Mouse (Mus musculus) megakaryocyte, adult 5-6 weeks (primary cell): ENCODE measurements around the gene Gm10697. TPM values are rescaled to one million over a fixed set of nuclear protein-coding genes. Genes with fewer than 3 reads are reported as not detected.
"Not testable (repeated sequence)": the region's sequence is repeated elsewhere in the genome, so short reads cannot be mapped to it uniquely, and the experiment has no call there.

Experiments
- ATAC-seq: 2 replicates; pipeline ENCODE4 v1.8.0; 2016; ENCODE audit warnings: mild to moderate bottlenecking, inconsistent platforms; ENCODE audit not compliant: poor library complexity, severe bottlenecking
- total RNA-seq, 2 experiments: library from RNA; stranded (forward) in 1 of 2; stranded (reverse) in 1 of 2; fragments of 153-499, 151-499 nt in 1 of 2; fragments of 221-1000, 200-1000 nt in 1 of 2; gene quantifications; 2 replicates each; pipeline versions ENCODE4 v1.2.3 to v1.2.4; 2015 to 2017

Gm10697 gene
- total RNA-seq (2015) (not detected in 2 replicates), total RNA-seq (2017) (not detected in 2 replicates)

- ATAC-seq = not testable (repeated sequence)
These were observed at the start of gene Gm10697 for GRCm38 (mm10) chr3:94072544-94072943. Gene Gm10697 (minus strand): TSS chr3:94072644.

GRCm38 (mm10) chr3:94115071-94115470 is 42.6 kb upstream of the Gm10697 start:
- not testable (repeated sequence) for ATAC-seq

- ATAC-seq = not testable (repeated sequence)
These were observed 17.7 kb downstream of the Gm10697 start, which contains the start of gene Gm9125 for GRCm38 (mm10) chr3:94054785-94055184. Gene Gm9125 (minus strand): TSS chr3:94054885.

- not testable (repeated sequence) for ATAC-seq
These were observed 22.8 kb downstream of the Gm10697 start for GRCm38 (mm10) chr3:94049566-94050121.

- ATAC-seq = not testable (repeated sequence)
These were observed 34.2 kb downstream of the Gm10697 start for GRCm38 (mm10) chr3:94038241-94038640.

- ATAC-seq = not testable (repeated sequence)
These were observed 38.0 kb downstream of the Gm10697 start for GRCm38 (mm10) chr3:94034400-94034799.

Other genes starting within 250 kb of the Gm10697 start
- gene Tdpoz3, start 246.6 kb downstream of the Gm10697 start, total RNA-seq (2015) = not detected in 2 replicates
- not detected in 2 replicates for gene Tdpoz3, start 246.6 kb downstream of the Gm10697 start, total RNA-seq (2017)
- not detected in 2 replicates for gene Gm9117, start 129.1 kb downstream of the Gm10697 start, total RNA-seq (2015)
- not detected in 2 replicates for gene Gm9117, start 129.1 kb downstream of the Gm10697 start, total RNA-seq (2017)
- not detected in 2 replicates for gene Tdpoz5, start 111.3 kb downstream of the Gm10697 start, total RNA-seq (2015)
- gene Tdpoz5, start 111.3 kb downstream of the Gm10697 start, total RNA-seq (2017) = not detected in 2 replicates
- gene Gm9125, start 17.8 kb downstream of the Gm10697 start, total RNA-seq (2015) = not detected in 2 replicates
- gene Gm9125, start 17.8 kb downstream of the Gm10697 start, total RNA-seq (2017) = not detected in 2 replicates
- gene Gm10696, start 105.5 kb upstream of the Gm10697 start, total RNA-seq (2015) = not detected in 2 replicates
- not detected in 2 replicates for gene Gm10696, start 105.5 kb upstream of the Gm10697 start, total RNA-seq (2017)
- gene Gm5286, start 124.1 kb upstream of the Gm10697 start, total RNA-seq (2015) = not detected in 2 replicates
- not detected in 2 replicates for gene Gm5286, start 124.1 kb upstream of the Gm10697 start, total RNA-seq (2017)
- not detected in 2 replicates for gene Gm4778, start 191.4 kb upstream of the Gm10697 start, total RNA-seq (2015)
- not detected in 2 replicates for gene Gm4778, start 191.4 kb upstream of the Gm10697 start, total RNA-seq (2017)
- 2.9 and 3.5 TPM in 2 replicates for gene Them4, start 237.4 kb upstream of the Gm10697 start, total RNA-seq (2015)
- 1.8 and 2.9 TPM in 2 replicates for gene Them4, start 237.4 kb upstream of the Gm10697 start, total RNA-seq (2017)